Mouse (Mus musculus): ENCODE data around the gene Kifc5b. TPM values are rescaled to one million over a fixed set of nuclear protein-coding genes. Genes with fewer than 3 reads are reported as not detected.

Kifc5b gene
- total RNA-seq (2014; rRNA removed), result 1.0 and 3.3 TPM in 2 replicates
- 0.74 and 1.5 TPM in 2 replicates for polyA plus RNA-seq (2015; fragmentation: Nextera tagmentation; extraction: Ambion mirVana)

- 2% methylated on average over 68 of the region's 72 CpGs for WGBS
- no peaks in the 10 kb centered on the region for H3K4me1 ChIP-seq (ENCODE audit: insufficient read depth)
- no peaks in the 10 kb centered on the region for H3K9me3 ChIP-seq (ENCODE audit: low read length)
- no peaks in the 10 kb centered on the region for H3K27me3 ChIP-seq (ENCODE audit: insufficient read depth, low read length)
- H3K36me3 ChIP-seq (ENCODE audit: insufficient read depth), result no peaks in the 10 kb centered on the region
- peak within 1 kb of the TSS; percentile 54 for H3K4me3 ChIP-seq (ENCODE audit: low read depth, low read length)
- no peak within 1 kb of the TSS for H3K27ac ChIP-seq (ENCODE audit: low read depth, low read length)
- peak within 1 kb of the TSS; percentile 74 for H3K4me2 ChIP-seq (ENCODE audit: low read depth)
- peak; percentile 100 for DNase-seq
- H3K9ac ChIP-seq, result peak within 1 kb of the TSS; percentile 35; the same call in 1 of the 2 replicates
- peak; percentile 100 for TF ChIP-seq CTCF (IDR thresholded peaks at IDR 0.05; ENCODE audit: low read depth)
- peak; percentile 99 for ATAC-seq
These were observed at the start of gene Kifc5b for GRCm38 (mm10) chr17:26916711-26917482. Gene Kifc5b, plus strand, starts transcription at chr17:26917091.

- Histone ChIP-seq H3K4me3 (ENCODE audit: low read depth, low read length) (no peak overlapping the region), H3K4me2 (ENCODE audit: low read depth) (no peak overlapping the region), H3K9ac (no peak overlapping the region), H3K27ac (ENCODE audit: low read depth, low read length) (no peak overlapping the region), H3K9me3 (ENCODE audit: low read length) (no peaks in the 10 kb centered on the region), H3K4me1 (ENCODE audit: insufficient read depth) (no peaks in the 10 kb centered on the region), H3K36me3 (ENCODE audit: insufficient read depth) (no peaks in the 10 kb centered on the region), H3K27me3 (ENCODE audit: insufficient read depth, low read length) (no peaks in the 10 kb centered on the region)
- ATAC-seq (no peak), DNase-seq (no peak)
- no peak for TF ChIP-seq CTCF (IDR thresholded peaks at IDR 0.05; ENCODE audit: low read depth)
- WGBS, result 34% methylated on average over 5 of the region's 5 CpGs
These were observed 48.1 kb upstream of the Kifc5b start for GRCm38 (mm10) chr17:26868756-26869155.

GRCm38 (mm10) chr17:26872870-26873269 lies 44.0 kb upstream of the Kifc5b start:
- Histone ChIP-seq H3K4me2 (ENCODE audit: low read depth) (no peak overlapping the region), H3K36me3 (ENCODE audit: insufficient read depth) (no peaks in the 10 kb centered on the region), H3K9me3 (ENCODE audit: low read length) (no peaks in the 10 kb centered on the region), H3K27me3 (ENCODE audit: insufficient read depth, low read length) (no peaks in the 10 kb centered on the region), H3K4me1 (ENCODE audit: insufficient read depth) (no peaks in the 10 kb centered on the region), H3K9ac (no peak overlapping the region), H3K4me3 (ENCODE audit: low read depth, low read length) (no peak overlapping the region), H3K27ac (ENCODE audit: low read depth, low read length) (no peak overlapping the region)
- TF ChIP-seq CTCF (IDR thresholded peaks at IDR 0.05; ENCODE audit: low read depth), result no peak
- ATAC-seq (no peak), DNase-seq (no peak)
- WGBS, result 72% methylated on average over 3 of the region's 3 CpGs

GRCm38 (mm10) chr17:26873502-26873901 lies 43.4 kb upstream of the Kifc5b start:
- TF ChIP-seq CTCF (IDR thresholded peaks at IDR 0.05; ENCODE audit: low read depth), result no peak
- H3K9ac ChIP-seq, result no peak overlapping the region
- ATAC-seq, result no peak
- no peak overlapping the region for H3K27ac ChIP-seq (ENCODE audit: low read depth, low read length)
- WGBS, result 76% methylated on average over 8 of the region's 8 CpGs
- no peak overlapping the region for H3K4me2 ChIP-seq (ENCODE audit: low read depth)
- no peak for DNase-seq
- no peaks in the 10 kb centered on the region for H3K4me1 ChIP-seq (ENCODE audit: insufficient read depth)
- H3K9me3 ChIP-seq (ENCODE audit: low read length), result no peaks in the 10 kb centered on the region
- no peaks in the 10 kb centered on the region for H3K36me3 ChIP-seq (ENCODE audit: insufficient read depth)
- no peaks in the 10 kb centered on the region for H3K27me3 ChIP-seq (ENCODE audit: insufficient read depth, low read length)
- no peak overlapping the region for H3K4me3 ChIP-seq (ENCODE audit: low read depth, low read length)

GRCm38 (mm10) chr17:26874542-26874941 lies 42.3 kb upstream of the Kifc5b start:
- no peak overlapping the region for H3K4me2 ChIP-seq (ENCODE audit: low read depth)
- no peak overlapping the region for H3K27ac ChIP-seq (ENCODE audit: low read depth, low read length)
- DNase-seq (no peak), ATAC-seq (no peak)
- no peaks in the 10 kb centered on the region for H3K4me1 ChIP-seq (ENCODE audit: insufficient read depth)
- WGBS, result 48% methylated on average over 11 of the region's 11 CpGs
- no peak overlapping the region for H3K9ac ChIP-seq
- H3K4me3 ChIP-seq (ENCODE audit: low read depth, low read length), result no peak overlapping the region
- TF ChIP-seq CTCF (IDR thresholded peaks at IDR 0.05; ENCODE audit: low read depth), result no peak
- no peaks in the 10 kb centered on the region for H3K27me3 ChIP-seq (ENCODE audit: insufficient read depth, low read length)
- H3K36me3 ChIP-seq (ENCODE audit: insufficient read depth), result no peaks in the 10 kb centered on the region
- H3K9me3 ChIP-seq (ENCODE audit: low read length), result no peaks in the 10 kb centered on the region

- TF ChIP-seq CTCF (IDR thresholded peaks at IDR 0.05; ENCODE audit: low read depth), result no peak
- Histone ChIP-seq H3K4me3 (ENCODE audit: low read depth, low read length) (no peak overlapping the region), H3K27ac (ENCODE audit: low read depth, low read length) (no peak overlapping the region), H3K9me3 (ENCODE audit: low read length) (no peaks in the 10 kb centered on the region), H3K4me1 (ENCODE audit: insufficient read depth) (no peaks in the 10 kb centered on the region), H3K9ac (no peak overlapping the region), H3K27me3 (ENCODE audit: insufficient read depth, low read length) (no peaks in the 10 kb centered on the region), H3K4me2 (ENCODE audit: low read depth) (no peak overlapping the region), H3K36me3 (ENCODE audit: insufficient read depth) (no peaks in the 10 kb centered on the region)
- DNase-seq (no peak), ATAC-seq (no peak)
- WGBS, result 89% methylated on average over 7 of the region's 7 CpGs
These were observed 39.0 kb upstream of the Kifc5b start for GRCm38 (mm10) chr17:26877927-26878326.

- no peak overlapping the region for H3K27ac ChIP-seq (ENCODE audit: low read depth, low read length)
- TF ChIP-seq CTCF (IDR thresholded peaks at IDR 0.05; ENCODE audit: low read depth), result no peak
- no peaks in the 10 kb centered on the region for H3K36me3 ChIP-seq (ENCODE audit: insufficient read depth)
- ATAC-seq, result no peak
- no peak overlapping the region for H3K4me2 ChIP-seq (ENCODE audit: low read depth)
- peaks cover 2% of the 10 kb centered on the region; the same call in 1 of the 2 replicates for H3K4me1 ChIP-seq (ENCODE audit: insufficient read depth)
- no peaks in the 10 kb centered on the region for H3K9me3 ChIP-seq (ENCODE audit: low read length)
- no peak overlapping the region for H3K4me3 ChIP-seq (ENCODE audit: low read depth, low read length)
- DNase-seq, result no peak
- H3K9ac ChIP-seq, result no peak overlapping the region
- no peaks in the 10 kb centered on the region for H3K27me3 ChIP-seq (ENCODE audit: insufficient read depth, low read length)
- WGBS, result 90% methylated on average over 6 of the region's 6 CpGs
These were observed 37.7 kb upstream of the Kifc5b start for GRCm38 (mm10) chr17:26879235-26879634.

Measured in forebrain, postnatal 0 days (tissue).